Mouse (Mus musculus): ENCODE measurements at regions not wholly inside any gene's neighbourhood (a gene's known extent, or its start where the extent isn't known, plus 50 kb on each side); places are given as distances from the start of the nearest gene placed in this dataset.

- no peak overlapping the region for H3K4me2 ChIP-seq (replicated peaks)
- no peaks in the 10 kb centered on the region for H3K36me3 ChIP-seq
- ATAC-seq, result 0 out of 2 replicates have a peak, but pooled peaks have one; percentile 17
- H3K9ac ChIP-seq, result no peak overlapping the region
- 66% methylated on average over 3 of the region's 3 CpGs for WGBS
- no peak overlapping the region for H3K4me3 ChIP-seq (replicated peaks)
- no peaks in the 10 kb centered on the region for H3K9me3 ChIP-seq
- H3K4me1 ChIP-seq (replicated peaks), result peaks cover 20% of the 10 kb centered on the region; the same call in 1 of the 2 replicates
- no peaks in the 10 kb centered on the region for H3K27me3 ChIP-seq (replicated peaks)
- no peak overlapping the region for H3K27ac ChIP-seq
Observed at GRCm38 (mm10) chr1:71937168-71937567, 274.9 kb downstream of the Mreg start.

GRCm38 (mm10) chr1:71936501-71937129 is 275.5 kb downstream of the Mreg start:
- Histone ChIP-seq H3K27ac (no peak overlapping the region), H3K4me3 (replicated peaks) (no peak overlapping the region), H3K4me2 (replicated peaks) (no peak overlapping the region), H3K9ac (no peak overlapping the region), H3K4me1 (replicated peaks) (peaks cover 20% of the 10 kb centered on the region; the same call in 1 of the 2 replicates), H3K36me3 (no peaks in the 10 kb centered on the region), H3K27me3 (replicated peaks) (no peaks in the 10 kb centered on the region), H3K9me3 (no peaks in the 10 kb centered on the region)
- ATAC-seq, result no peak
- WGBS, result 41% methylated on average over 5 of the region's 5 CpGs

DNA sequence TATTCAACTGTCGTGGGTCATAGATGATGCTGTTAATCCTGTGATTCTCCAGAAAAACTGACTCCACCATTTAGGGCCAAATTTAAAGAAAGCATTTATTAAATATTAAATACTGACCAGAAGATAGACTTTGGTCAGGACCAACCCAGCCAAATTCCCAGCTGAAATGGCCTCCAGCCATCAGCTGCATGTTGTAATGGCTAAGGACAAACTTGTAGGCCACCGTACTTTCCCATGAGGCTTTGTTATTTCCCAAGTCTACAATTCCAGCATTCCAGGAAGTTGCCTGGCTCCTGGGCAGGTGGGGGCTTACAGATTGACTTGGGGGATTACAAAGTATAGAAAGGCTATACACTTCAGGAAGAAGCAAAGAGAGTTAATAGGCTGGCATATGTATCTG is 272.5 kb upstream of the Fn1 start:
- Histone ChIP-seq H3K27ac (no peak overlapping the region), H3K9me3 (no peaks in the 10 kb centered on the region), H3K4me3 (replicated peaks) (no peak overlapping the region), H3K27me3 (replicated peaks) (no peaks in the 10 kb centered on the region), H3K9ac (no peak overlapping the region), H3K36me3 (no peaks in the 10 kb centered on the region), H3K4me1 (replicated peaks) (no peaks in the 10 kb centered on the region), H3K4me2 (replicated peaks) (no peak overlapping the region)
- ATAC-seq, result no peak
- WGBS, result 95% methylated on average over 2 of the region's 2 CpGs

GRCm38 (mm10) chr1:71924884-71925283 is 271.9 kb upstream of the Fn1 start:
- no peak for ATAC-seq
- no peaks in the 10 kb centered on the region for H3K4me1 ChIP-seq (replicated peaks)
- H3K4me2 ChIP-seq (replicated peaks), result no peak overlapping the region
- 85% methylated on average over 1 of the region's 1 CpGs for WGBS
- no peak overlapping the region for H3K4me3 ChIP-seq (replicated peaks)
- no peaks in the 10 kb centered on the region for H3K36me3 ChIP-seq
- H3K9me3 ChIP-seq, result no peaks in the 10 kb centered on the region
- no peaks in the 10 kb centered on the region for H3K27me3 ChIP-seq (replicated peaks)
- H3K9ac ChIP-seq, result no peak overlapping the region
- no peak overlapping the region for H3K27ac ChIP-seq

GRCm38 (mm10) chr1:71923731-71924130 is 270.7 kb upstream of the Fn1 start:
- ATAC-seq, result no peak
- 69% methylated on average over 3 of the region's 3 CpGs for WGBS
- no peak overlapping the region for H3K4me2 ChIP-seq (replicated peaks)
- no peak overlapping the region for H3K9ac ChIP-seq
- H3K4me1 ChIP-seq (replicated peaks), result no peaks in the 10 kb centered on the region
- no peaks in the 10 kb centered on the region for H3K36me3 ChIP-seq
- no peaks in the 10 kb centered on the region for H3K9me3 ChIP-seq
- no peak overlapping the region for H3K4me3 ChIP-seq (replicated peaks)
- H3K27me3 ChIP-seq (replicated peaks), result no peaks in the 10 kb centered on the region
- H3K27ac ChIP-seq, result no peak overlapping the region

GRCm38 (mm10) chr1:71921456-71921855 is 268.5 kb upstream of the Fn1 start:
- Histone ChIP-seq H3K9me3 (no peaks in the 10 kb centered on the region), H3K36me3 (no peaks in the 10 kb centered on the region), H3K4me2 (replicated peaks) (no peak overlapping the region), H3K27me3 (replicated peaks) (no peaks in the 10 kb centered on the region), H3K4me3 (replicated peaks) (no peak overlapping the region), H3K9ac (no peak overlapping the region), H3K27ac (no peak overlapping the region), H3K4me1 (replicated peaks) (no peaks in the 10 kb centered on the region)
- no peak for ATAC-seq
- WGBS, result 78% methylated on average over 2 of the region's 2 CpGs

GRCm38 (mm10) chr1:71919891-71920290 is 266.9 kb upstream of the Fn1 start:
- no peak overlapping the region for H3K4me3 ChIP-seq (replicated peaks)
- no peaks in the 10 kb centered on the region for H3K9me3 ChIP-seq
- no peak overlapping the region for H3K27ac ChIP-seq
- H3K4me2 ChIP-seq (replicated peaks), result no peak overlapping the region
- H3K9ac ChIP-seq, result no peak overlapping the region
- ATAC-seq, result no peak
- H3K27me3 ChIP-seq (replicated peaks), result no peaks in the 10 kb centered on the region
- 72% methylated on average over 2 of the region's 2 CpGs for WGBS
- no peaks in the 10 kb centered on the region for H3K36me3 ChIP-seq
- H3K4me1 ChIP-seq (replicated peaks), result no peaks in the 10 kb centered on the region

DNA sequence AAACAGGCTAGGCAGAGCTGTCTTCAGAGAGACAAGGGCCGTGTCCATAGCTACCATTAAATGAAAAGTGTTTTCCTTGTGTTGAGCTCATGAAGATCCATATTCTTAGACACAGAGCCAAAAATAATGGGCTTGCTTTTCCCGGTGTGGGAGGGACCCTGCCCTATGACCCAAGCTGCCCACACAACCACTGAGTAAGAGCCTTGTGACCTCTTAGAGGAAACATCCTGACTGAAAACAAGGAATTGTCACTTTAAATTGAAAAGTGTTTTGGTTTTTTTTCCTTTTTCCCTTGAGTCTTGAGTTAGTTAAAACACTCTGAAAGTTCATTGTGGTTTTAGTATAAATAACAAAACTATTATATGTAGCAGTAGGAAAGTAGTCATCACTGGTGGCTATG is 264.0 kb upstream of the Fn1 start:
- Histone ChIP-seq H3K4me3 (replicated peaks) (no peak overlapping the region), H3K9ac (no peak overlapping the region), H3K4me2 (replicated peaks) (no peak overlapping the region), H3K27ac (no peak overlapping the region), H3K4me1 (replicated peaks) (no peaks in the 10 kb centered on the region), H3K27me3 (replicated peaks) (no peaks in the 10 kb centered on the region), H3K36me3 (no peaks in the 10 kb centered on the region), H3K9me3 (no peaks in the 10 kb centered on the region)
- 59% methylated on average over 2 of the region's 2 CpGs for WGBS
- no peak for ATAC-seq

DNA sequence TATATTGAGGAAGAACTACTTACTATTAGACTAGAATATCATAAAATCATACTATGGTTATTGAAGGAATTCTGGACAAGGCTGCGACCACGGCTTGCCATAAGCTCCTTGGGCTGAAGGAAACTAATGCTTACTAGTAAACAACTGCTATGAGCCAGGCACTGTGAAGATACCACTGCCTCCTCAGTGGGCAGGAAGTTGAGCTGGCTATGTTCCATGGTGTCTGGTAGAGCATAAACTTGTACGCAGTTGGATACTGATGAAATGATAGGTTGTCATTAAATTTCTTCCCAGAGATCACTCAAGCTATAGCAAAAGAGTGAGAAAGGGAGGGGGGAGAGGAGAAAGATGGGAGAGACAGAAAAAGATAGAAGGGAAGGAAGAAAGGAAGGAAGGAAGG is 261.4 kb upstream of the Fn1 start:
- H3K27ac ChIP-seq, result no peak overlapping the region
- H3K9me3 ChIP-seq, result no peaks in the 10 kb centered on the region
- H3K4me1 ChIP-seq (replicated peaks), result no peaks in the 10 kb centered on the region
- no peaks in the 10 kb centered on the region for H3K36me3 ChIP-seq
- no peak overlapping the region for H3K4me3 ChIP-seq (replicated peaks)
- WGBS, result 77% methylated on average over 3 of the region's 3 CpGs
- H3K9ac ChIP-seq, result no peak overlapping the region
- no peak overlapping the region for H3K4me2 ChIP-seq (replicated peaks)
- no peaks in the 10 kb centered on the region for H3K27me3 ChIP-seq (replicated peaks)
- ATAC-seq, result no peak

GRCm38 (mm10) chr1:71913221-71913620 is 260.2 kb upstream of the Fn1 start:
- Histone ChIP-seq H3K4me3 (replicated peaks) (no peak overlapping the region), H3K36me3 (no peaks in the 10 kb centered on the region), H3K9ac (no peak overlapping the region), H3K27ac (no peak overlapping the region), H3K9me3 (no peaks in the 10 kb centered on the region), H3K27me3 (replicated peaks) (no peaks in the 10 kb centered on the region), H3K4me1 (replicated peaks) (no peaks in the 10 kb centered on the region), H3K4me2 (replicated peaks) (no peak overlapping the region)
- WGBS, result 70% methylated on average over 5 of the region's 5 CpGs
- no peak for ATAC-seq

GRCm38 (mm10) chr1:71912441-71912840 is 259.4 kb upstream of the Fn1 start:
- no peak for ATAC-seq
- Histone ChIP-seq H3K9me3 (no peaks in the 10 kb centered on the region), H3K27ac (no peak overlapping the region), H3K4me2 (replicated peaks) (no peak overlapping the region), H3K4me3 (replicated peaks) (no peak overlapping the region), H3K27me3 (replicated peaks) (no peaks in the 10 kb centered on the region), H3K9ac (no peak overlapping the region), H3K36me3 (no peaks in the 10 kb centered on the region), H3K4me1 (replicated peaks) (no peaks in the 10 kb centered on the region)
- 35% methylated on average over 3 of the region's 3 CpGs for WGBS

DNA sequence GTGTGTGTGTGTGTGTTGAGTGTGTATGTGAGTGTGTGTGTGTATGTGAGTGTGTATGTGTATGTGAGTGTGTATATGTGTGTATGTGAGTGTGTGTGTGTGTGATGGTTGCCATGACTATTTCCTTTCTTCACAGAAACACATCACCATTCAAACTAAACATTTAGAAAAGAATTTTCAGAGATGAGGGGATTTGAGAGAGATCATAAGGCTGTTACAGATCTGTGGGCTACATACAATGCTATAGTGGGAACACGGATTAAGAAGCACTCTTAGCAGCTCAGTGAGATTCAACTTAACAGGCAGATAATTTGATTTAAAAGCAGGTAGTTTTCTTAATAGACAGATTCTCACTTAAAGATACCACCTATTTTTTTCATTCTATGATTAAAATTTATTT is 257.1 kb upstream of the Fn1 start:
- H3K27me3 ChIP-seq (replicated peaks), result no peaks in the 10 kb centered on the region
- 69% methylated on average over 1 of the region's 1 CpGs for WGBS
- ATAC-seq, result no peak
- no peak overlapping the region for H3K9ac ChIP-seq
- no peaks in the 10 kb centered on the region for H3K4me1 ChIP-seq (replicated peaks)
- no peaks in the 10 kb centered on the region for H3K9me3 ChIP-seq
- no peak overlapping the region for H3K27ac ChIP-seq
- no peak overlapping the region for H3K4me3 ChIP-seq (replicated peaks)
- H3K4me2 ChIP-seq (replicated peaks), result no peak overlapping the region
- H3K36me3 ChIP-seq, result no peaks in the 10 kb centered on the region

- H3K4me1 ChIP-seq (replicated peaks), result no peaks in the 10 kb centered on the region
- H3K9me3 ChIP-seq, result no peaks in the 10 kb centered on the region
- H3K36me3 ChIP-seq, result no peaks in the 10 kb centered on the region
- no peak overlapping the region for H3K4me3 ChIP-seq (replicated peaks)
- WGBS, result 65% methylated on average over 11 of the region's 11 CpGs
- H3K27ac ChIP-seq, result no peak overlapping the region
- ATAC-seq, result no peak
- no peak overlapping the region for H3K9ac ChIP-seq
- no peaks in the 10 kb centered on the region for H3K27me3 ChIP-seq (replicated peaks)
- H3K4me2 ChIP-seq (replicated peaks), result no peak overlapping the region
Observed at GRCm38 (mm10) chr1:71909508-71910124, 256.6 kb upstream of the Fn1 start.
